Mouse (Mus musculus) ES-E14 (cell line): ENCODE data around the gene Zfp108.

Experiments
- MAFK ChIP-seq: IDR thresholded peaks from 2 replicates; pipeline ENCODE4 v1.6.1; 2014; ENCODE audit warnings: mild to moderate bottlenecking, low read depth, low read length, inconsistent platforms; ENCODE audit not compliant: insufficient read depth
- ZC3H11A ChIP-seq: IDR thresholded peaks from 2 replicates; pipeline ENCODE4 v1.6.1; 2012; ENCODE audit warnings: low read depth, mild to moderate bottlenecking, inconsistent platforms, low read length, borderline replicate concordance

DNA sequence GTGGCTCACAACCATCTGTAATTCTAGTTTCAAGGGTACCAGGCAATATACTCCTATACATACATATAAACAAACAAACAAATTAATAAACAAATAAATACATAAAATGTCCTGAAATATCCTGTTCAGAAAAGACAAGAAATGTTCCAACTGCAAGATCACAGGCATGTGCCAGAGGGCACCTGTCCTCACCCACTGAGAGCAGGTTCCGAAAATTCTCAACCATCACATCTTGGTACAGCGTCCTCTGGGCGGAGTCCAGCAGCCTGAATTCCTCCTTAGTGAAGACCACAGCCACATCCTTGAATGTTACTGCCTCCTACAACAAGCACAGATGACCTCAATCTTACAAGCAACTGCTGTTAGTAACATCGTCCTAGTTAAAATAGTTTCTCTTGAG, 40.2 kb downstream of the Zfp108 start:
- TF ChIP-seq ZC3H11A (no peak), MAFK (no peak)
